Comparison of ENCODE assay signal across 27 mouse cellular contexts in the genomic region with DNA sequence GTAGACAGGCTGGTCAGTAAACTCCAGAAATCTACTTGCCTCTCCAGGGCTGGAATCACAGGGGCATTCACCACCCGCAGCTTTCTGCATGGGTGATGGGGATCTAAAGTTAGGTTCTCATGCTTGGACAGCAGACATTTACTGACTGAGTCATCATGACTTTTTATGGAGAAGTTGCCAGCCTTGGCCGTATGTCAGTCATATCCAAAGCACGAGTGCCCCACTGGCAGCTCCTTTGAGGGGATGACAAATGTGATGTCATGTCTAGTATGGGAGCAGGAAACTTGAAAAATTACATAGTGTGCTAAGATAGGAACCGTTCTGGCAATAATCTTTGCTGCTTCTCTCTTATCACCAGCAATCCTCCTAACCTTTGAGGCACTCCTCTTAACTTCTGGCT.
A peak's percentile ranks its signal among the peaks of the same experiment; 100 is the strongest.
DNase-seq lines count a peak whose midpoint lies in the region.
"Had no signal": no experiment of that assay in that cellular context is flagged by ENCODE, and none has a peak within 500 bp of the region (broad histone marks: within the 10 kb centered on the region; RNA-seq: fewer than 3 reads in every experiment).

No protein-coding gene starts in this region.

- no peaks in the 10 kb centered on the region for H3K27me3 ChIP-seq in heart, embryonic 10.5 days (ENCODE audit: insufficient read depth, poor library complexity, severe bottlenecking)
- H3K27me3 ChIP-seq: embryonic facial prominence, embryonic 13.5 days; forebrain, embryonic 12.5 days; forebrain, embryonic 15.5 days; hindbrain, embryonic 12.5 days; hindbrain, embryonic 15.5 days had no signal

- 49% methylated on average over 4 of the region's 4 CpGs for WGBS in heart, embryonic 10.5 days

- H3K4me1 ChIP-seq in heart, embryonic 10.5 days, result no peaks in the 10 kb centered on the region
- H3K4me1 ChIP-seq: forebrain, embryonic 12.5 days; forebrain, embryonic 15.5 days; heart, embryonic 12.5 days; heart, embryonic 15.5 days; hindbrain, embryonic 12.5 days; hindbrain, embryonic 15.5 days had no signal

- no peak overlapping the region for H3K27ac ChIP-seq in heart, embryonic 10.5 days
- H3K27ac ChIP-seq: embryonic facial prominence, embryonic 10.5 days; embryonic facial prominence, embryonic 13.5 days; forebrain, embryonic 12.5 days; forebrain, embryonic 15.5 days; heart, embryonic 15.5 days; hindbrain, embryonic 12.5 days; hindbrain, embryonic 15.5 days; kidney, postnatal 0 days had no signal

- no peak overlapping the region for H3K4me3 ChIP-seq in heart, embryonic 10.5 days
- H3K4me3 ChIP-seq: embryonic facial prominence, embryonic 10.5 days; embryonic facial prominence, embryonic 13.5 days; erythroblast, embryonic 14.5 days; forebrain, embryonic 12.5 days; forebrain, embryonic 15.5 days; heart, embryonic 12.5 days; heart, embryonic 15.5 days; hindbrain, embryonic 12.5 days; hindbrain, embryonic 15.5 days had no signal

- no peaks in the 10 kb centered on the region for H3K9me3 ChIP-seq in heart, embryonic 10.5 days
- H3K9me3 ChIP-seq: embryonic facial prominence, embryonic 10.5 days; embryonic facial prominence, embryonic 13.5 days; forebrain, embryonic 12.5 days; forebrain, embryonic 15.5 days; G1E; heart, embryonic 12.5 days; heart, embryonic 15.5 days; hindbrain, embryonic 12.5 days; hindbrain, embryonic 15.5 days had no signal

- peak; percentile 49 for DNase-seq in adrenal gland, adult 2 months
- no peak for DNase-seq in adrenal gland, postnatal 25 days
- DNase-seq in gastrocnemius, adult 18-20 months (ENCODE audit: low spot score), result peak; percentile 14
- DNase-seq in gastrocnemius, postnatal 4 days (ENCODE audit: low spot score in 2 of 2), result no peak
- peak; percentile 61 for DNase-seq in heart, embryonic 10.5 days (ENCODE audit: low spot score)
- no peak for DNase-seq in heart, postnatal 36 days
- peak; percentile 12 for DNase-seq in brain, adult 2 months (ENCODE audit: low read depth, low spot score)
- DNase-seq: B cell, adult 2 months; cerebellum, adult 11 months; cerebellum, adult 8-10 months; cerebellum, postnatal 10 days; cerebellum, postnatal 36 days; embryo, embryonic 11 days; gastrocnemius, postnatal 10 days; gastrocnemius, postnatal 36 days; kidney, adult 18-20 months had no signal

- no peaks in the 10 kb centered on the region for H3K36me3 ChIP-seq in heart, embryonic 10.5 days
- H3K36me3 ChIP-seq: embryonic facial prominence, embryonic 10.5 days; embryonic facial prominence, embryonic 13.5 days; forebrain, embryonic 12.5 days; forebrain, embryonic 15.5 days; G1E; heart, embryonic 12.5 days; heart, embryonic 15.5 days; hindbrain, embryonic 12.5 days; hindbrain, embryonic 15.5 days had no signal

- intact Hi-C loops in heart, postnatal 36 days (cut with DNase I), result no loop called here

Comparison
In these comparisons a context has a peak if more than half of its experiments do, and no peak if none do; other contexts are left out.
1. DNase-seq: peak in adrenal gland, adult 2 months (single experiment), gastrocnemius, adult 18-20 months (single experiment), heart, embryonic 10.5 days (single experiment) and brain, adult 2 months (single experiment); none in adrenal gland, postnatal 25 days (single experiment), gastrocnemius, postnatal 4 days (0 of 2) and heart, postnatal 36 days (0 of 2).